Mouse (Mus musculus) ZHBTc4 (cell line): ENCODE measurements around the gene Olfr641.

ENCODE experiments used
- DNase-seq: peaks from one replicate; pipeline ENCODE4 v3.0.0-alpha.2; 2011; ENCODE audit warnings: low read depth, low spot score

The Olfr641 gene

DNA sequence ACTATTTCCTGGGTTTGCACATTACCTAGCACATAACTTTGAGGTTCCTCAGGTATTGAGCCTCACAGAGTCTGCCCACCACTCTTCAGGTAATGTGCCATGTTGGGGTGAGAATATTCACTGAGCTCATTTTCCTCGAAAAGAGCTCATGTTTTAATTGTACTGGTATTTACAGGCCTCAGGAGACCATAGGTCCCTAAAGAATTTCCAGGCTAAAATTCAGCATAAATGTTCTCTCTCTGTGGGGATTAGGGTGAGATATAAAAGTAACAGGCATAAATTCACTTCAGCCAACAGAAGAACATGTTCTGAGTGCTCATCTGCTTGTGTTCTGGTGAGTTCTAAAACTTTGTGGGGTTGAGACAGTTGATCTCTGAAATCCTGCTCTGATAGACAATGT, at the start of gene Olfr641:
Olfr641 (plus strand) TSS at position 301 of the 400 bp plus-strand sequence.
- no peak for DNase-seq

DNA sequence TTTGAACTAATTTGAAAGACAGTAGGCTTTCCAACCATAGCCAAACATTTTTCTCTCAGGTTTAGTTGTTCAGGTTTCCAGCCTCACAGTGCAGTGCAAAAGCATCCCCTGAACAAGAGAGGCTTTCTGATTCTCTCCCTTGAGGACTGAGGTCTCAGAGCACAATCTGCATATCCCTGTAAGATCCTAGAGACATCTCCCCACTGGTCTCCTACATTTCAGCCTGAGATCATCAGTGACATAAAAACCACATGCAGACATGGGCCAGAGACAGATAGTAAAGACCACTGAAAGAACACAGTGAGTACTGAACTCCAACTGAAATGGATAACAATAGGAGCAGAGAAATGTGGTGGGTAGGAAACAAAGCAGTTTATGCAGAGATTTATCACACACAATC, 36.8 kb upstream of the Olfr641 start, which contains the start of gene Olfr638:
Olfr638 (plus strand) TSS at position 301 of the 400 bp plus-strand sequence.
- DNase-seq: no peak

DNA sequence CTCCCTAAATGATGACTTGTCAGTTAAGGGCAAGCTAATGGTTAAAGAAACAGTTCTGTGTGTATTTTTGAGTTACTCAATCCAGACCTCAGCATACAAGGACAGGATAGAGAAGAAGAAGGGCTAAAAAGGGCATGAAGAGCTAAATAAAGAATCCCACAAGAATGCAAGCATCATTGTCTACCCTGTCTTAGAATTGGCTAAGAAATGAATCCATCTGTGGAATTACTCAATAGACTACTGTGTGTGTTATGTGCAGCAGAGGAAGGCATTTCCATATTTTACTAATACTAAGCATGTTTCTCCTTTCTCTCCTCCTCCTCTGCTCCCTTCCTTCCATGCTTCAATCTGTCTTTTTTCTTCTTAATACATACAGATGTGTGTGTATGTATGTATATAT, 36.1 kb upstream of the Olfr641 start:
- DNase-seq: no peak

DNA sequence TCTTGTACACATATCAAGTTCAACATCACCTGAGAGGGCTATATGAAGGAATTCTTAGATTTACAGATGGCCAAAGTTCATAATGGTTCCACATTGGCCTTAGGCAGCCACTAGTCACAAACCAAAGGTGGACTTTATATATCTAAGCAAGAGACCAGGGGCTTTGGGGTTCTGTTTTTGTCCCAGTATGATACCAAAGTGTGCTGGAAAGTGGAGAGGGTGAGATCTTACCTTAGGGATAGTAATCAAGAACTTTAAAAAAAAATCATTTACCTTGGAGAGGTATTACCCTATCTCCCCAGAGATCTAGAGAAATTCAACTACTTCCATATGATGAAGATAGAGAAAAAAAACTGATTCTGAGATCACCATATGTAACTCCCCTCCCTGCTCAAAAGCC, 18.0 kb upstream of the Olfr641 start, which contains the start of gene Olfr639:
Olfr639 (minus strand) TSS at position 101 of the 400 bp plus-strand sequence.
- DNase-seq: no peak

DNA sequence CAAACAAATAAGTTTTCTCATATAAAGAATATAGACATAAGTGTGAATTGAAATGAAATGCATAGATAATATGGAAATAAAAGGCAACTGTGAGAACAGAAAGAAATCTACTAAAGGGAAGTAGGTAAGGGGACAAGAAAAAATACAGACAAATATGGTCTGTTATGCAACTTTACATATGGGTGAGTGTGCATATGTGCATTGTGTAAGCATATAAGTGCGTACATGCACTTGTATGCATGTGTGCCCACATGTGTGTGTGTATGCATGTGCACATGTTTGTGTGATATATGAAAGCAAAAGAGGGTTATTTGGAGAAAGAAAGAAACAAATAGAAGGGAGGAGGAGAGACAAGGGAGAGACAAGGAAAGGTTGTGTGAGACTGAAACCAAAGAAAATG, 16.3 kb upstream of the Olfr641 start:
- DNase-seq: no peak

DNA sequence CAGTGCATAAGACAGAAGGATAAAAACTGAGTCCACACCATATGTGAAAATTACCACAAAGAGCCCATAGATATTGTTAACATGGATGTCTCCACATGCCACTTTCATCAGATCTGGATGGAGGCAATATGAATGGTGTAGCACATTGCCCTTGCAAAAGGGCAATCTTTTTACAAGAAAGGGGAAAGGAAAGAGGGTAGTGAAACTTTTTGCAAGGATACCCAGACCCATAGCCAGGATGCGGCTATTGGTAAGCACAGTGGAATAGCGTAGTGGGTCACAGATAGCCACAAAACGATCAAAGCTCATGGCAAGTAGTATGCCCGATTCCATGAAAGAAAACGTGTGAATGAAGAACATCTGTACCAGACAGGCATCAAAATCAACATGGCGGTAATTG, 13.6 kb upstream of the Olfr641 start:
- no peak for DNase-seq

DNA sequence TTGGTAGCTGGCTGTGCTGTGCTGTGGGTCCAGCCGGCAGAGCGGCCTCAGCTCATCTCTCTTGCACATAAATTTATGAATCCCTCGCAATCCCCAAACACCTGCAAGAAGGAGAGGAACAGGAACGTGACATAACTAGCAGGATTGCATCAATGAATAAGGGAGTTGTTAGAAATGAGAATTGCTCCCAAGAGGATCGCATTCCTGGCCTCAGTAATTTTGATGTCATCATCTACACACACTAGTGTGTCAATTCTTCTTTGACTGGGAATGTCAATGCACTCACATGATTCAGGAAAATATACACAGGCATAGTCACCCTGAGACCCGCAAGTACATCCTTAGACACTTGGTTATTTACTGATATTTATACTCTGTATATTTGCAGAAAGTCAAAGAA, 9.8 kb upstream of the Olfr641 start, which contains the start of gene Olfr640:
Olfr640 (minus strand) TSS at position 101 of the 400 bp plus-strand sequence.
- DNase-seq: no peak

DNA sequence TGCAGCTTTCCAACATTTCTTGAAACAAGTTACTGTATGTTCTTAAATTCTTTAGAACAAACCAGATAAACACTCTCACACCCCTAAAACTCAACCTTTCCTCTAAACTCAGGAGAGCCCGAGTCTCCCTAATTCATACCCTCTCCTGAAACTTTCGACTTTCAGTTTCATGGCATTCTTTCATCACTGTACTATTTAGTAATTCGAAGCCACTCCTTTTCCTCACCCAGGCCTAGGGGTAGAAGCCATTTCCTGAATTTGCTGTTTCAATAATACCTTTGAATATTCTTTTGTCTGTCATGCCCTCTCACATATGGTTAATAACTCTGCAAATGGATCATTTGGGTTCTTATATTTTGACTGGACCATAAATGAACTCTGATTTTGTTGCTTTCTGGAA, 8.3 kb upstream of the Olfr641 start:
- no peak for DNase-seq

DNA sequence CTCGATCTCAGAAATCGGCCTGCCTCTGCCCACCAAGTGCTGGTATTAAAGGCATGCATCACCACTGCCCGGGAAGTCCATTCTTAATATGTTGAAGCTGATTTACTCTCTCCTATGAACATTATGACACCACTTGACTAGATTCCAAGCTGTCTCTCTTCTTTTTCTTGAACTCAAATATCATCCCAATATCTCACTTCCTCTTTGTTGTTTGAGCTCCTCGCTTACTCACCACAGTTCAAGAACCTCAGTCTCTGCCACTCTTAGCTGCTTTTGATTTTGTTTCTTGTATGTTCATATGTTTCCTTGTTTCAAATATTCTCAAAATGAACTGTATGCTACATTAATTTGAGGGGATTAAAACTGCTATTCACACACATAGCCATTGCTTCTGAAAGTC, 15.5 kb downstream of the Olfr641 start:
- DNase-seq: no peak

DNA sequence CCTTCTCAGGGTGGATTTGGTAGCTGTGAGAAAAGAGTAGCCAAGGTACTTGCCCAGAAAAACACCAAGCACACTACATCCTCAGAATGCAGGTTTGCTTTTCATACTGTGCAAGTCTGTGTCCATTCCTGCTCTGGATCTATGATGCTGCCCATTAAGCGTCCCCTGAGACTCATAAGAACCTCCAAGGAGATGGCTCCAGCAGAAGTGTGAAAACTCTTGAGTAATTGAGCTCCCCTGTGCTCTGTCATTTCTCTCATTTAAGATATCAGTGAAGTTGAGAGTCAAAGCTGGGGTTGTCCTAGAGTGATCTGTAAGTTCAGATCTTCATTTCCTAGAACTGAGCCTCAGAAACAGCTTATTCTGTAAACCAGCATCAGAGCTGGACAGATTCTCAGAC, 17.3 kb downstream of the Olfr641 start, which contains the start of gene Olfr642:
Olfr642 (minus strand) TSS at position 101 of the 400 bp plus-strand sequence.
- DNase-seq: no peak

DNA sequence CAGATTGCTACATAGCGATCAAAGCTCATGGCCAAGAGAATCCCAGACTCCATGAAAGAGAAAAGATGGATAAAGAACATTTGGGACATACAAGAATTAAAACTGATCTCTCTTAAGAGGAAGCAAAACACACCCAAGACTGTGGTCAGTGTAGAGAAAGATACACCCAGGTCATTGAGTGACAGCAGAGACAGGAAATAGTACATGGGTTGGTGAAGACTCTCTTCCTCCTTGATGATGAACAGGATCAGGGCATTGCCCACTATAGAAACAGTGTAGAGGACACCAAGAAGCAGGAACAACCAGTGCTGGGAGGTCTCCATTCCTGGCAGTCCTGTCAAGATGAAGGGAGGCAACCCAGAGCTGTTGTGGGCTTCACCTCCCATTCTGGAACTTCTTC, 24.0 kb downstream of the Olfr641 start:
- no peak for DNase-seq

DNA sequence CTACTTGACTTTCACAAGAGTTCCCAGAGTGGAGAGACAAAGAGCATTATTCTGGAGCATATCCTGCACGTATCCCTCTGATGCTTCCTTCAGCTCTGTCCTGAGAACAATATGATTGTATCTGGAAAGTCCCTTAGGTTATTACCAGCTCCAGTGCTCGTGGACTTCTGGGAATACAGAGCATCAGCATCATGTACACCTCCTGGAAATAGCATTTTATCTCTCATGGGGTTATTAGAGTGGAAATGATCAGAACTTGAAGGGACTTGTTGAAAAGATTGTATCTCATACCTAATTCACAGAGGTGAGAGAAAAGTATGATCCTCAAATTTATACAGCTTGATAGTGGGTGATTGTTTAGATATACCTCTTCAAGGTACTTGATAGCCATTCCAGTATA, 26.1 kb downstream of the Olfr641 start, which contains the start of gene 4930516K23Rik:
4930516K23Rik (minus strand) TSS at position 101 of the 400 bp plus-strand sequence.
- no peak for DNase-seq

DNA sequence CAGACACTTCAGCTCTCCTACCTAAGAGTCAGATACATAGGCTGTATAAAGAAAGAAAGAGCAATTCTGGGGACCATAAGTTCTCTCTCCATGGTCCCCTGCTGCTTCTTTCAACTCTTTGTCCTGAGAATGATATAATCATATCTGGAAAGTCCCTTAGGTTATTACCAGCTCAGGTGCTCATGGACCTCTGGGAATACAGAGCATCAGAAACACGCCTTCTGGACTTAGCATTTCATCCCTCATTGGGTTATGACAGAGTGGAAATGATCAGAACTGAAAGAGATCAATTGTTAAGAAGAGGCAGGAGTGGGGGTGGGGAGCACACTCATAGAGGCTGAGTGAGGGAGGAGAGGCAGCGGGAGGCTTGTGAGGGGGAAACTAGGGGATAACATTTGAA, 36.5 kb downstream of the Olfr641 start, which contains the start of gene Olfr644:
Olfr644 (minus strand) TSS at position 101 of the 400 bp plus-strand sequence.
- DNase-seq: no peak

DNA sequence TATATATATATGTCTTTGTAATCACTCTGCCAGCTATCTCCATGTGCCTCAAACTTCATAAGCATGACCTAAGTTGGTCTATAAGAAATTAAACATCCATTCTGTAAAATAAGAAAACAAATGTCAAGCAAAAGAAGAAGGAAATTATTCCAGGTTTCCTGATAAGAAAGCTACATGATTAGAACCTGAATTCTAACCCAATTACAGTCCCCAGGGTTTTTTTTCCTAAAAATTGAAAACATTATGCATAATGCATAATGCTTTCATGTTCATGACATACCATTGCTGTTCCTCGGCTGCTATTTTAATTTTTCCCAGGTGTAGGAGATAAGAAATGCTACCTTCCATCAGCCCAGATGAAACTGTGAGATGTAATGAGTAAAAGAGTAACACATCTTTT, 50.1 kb downstream of the Olfr641 start, which contains the start of gene Olfr645:
Olfr645 (minus strand) TSS at position 101 of the 400 bp plus-strand sequence.
- no peak for DNase-seq
